Mouse (Mus musculus): ENCODE results near the gene Cacna1b. TPM values are rescaled to one million over a fixed set of nuclear protein-coding genes. Genes with fewer than 3 reads are reported as not detected.

Gene Cacna1b
- polyA plus RNA-seq, 2 experiments: 0.03 TPM; not detected in 1

DNA sequence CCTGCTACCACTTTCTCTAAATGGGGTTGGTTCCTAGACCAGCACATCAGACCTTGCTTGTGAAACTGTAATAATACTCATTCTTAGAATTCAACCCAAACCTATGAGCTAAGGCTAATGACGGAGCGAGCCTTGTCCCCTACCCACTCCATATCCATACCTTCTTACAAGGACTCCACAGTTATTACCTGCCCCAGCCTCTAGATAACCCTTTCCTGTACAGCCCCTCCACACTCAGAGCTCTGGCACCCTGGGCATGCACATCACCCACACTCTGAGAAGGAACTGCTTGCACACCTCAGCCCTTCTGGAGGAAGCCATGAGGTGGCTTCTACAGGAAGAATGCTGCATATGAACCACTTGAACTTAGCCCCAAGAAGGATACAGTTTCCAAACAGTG is 72.6 kb downstream of the Cacna1b start:
- 73% methylated on average over 2 of the region's 2 CpGs for WGBS (ENCODE audit: insufficient replicate concordance)
- Histone ChIP-seq H3K4me2 (ENCODE audit: low read depth) (no peak overlapping the region), H3K9me3 (ENCODE audit: control insufficient read depth, low read length) (no peaks in the 10 kb centered on the region), H3K4me1 (replicated peaks; ENCODE audit: control insufficient read depth in 2 of 2, insufficient read depth in 2 of 2, low read length in 1 of 2) (no peaks in the 10 kb centered on the region), H3K4me3 (ENCODE audit: insufficient read depth in 1 of 2, low read depth in 2 of 2, low read length in 2 of 2) (no peak overlapping the region), H3K27ac (no peak overlapping the region), H3K27me3 (ENCODE audit: control insufficient read depth, insufficient read depth, low read length) (no peaks in the 10 kb centered on the region), H3K36me3 (replicated peaks; ENCODE audit: control insufficient read depth, insufficient read depth, low read depth) (no peaks in the 10 kb centered on the region), H3K9ac (replicated peaks) (no peak overlapping the region)
- no peak for ATAC-seq (ENCODE audit: insufficient read depth)
- no peak for DNase-seq (ENCODE audit: low read depth in 3 of 3, low spot score in 3 of 3)
- TF ChIP-seq EP300 (IDR thresholded peaks at IDR 0.05; ENCODE audit: low read depth) (no peak), CTCF (IDR thresholded peaks at IDR 0.05; ENCODE audit: low read depth) (no peak)

DNA sequence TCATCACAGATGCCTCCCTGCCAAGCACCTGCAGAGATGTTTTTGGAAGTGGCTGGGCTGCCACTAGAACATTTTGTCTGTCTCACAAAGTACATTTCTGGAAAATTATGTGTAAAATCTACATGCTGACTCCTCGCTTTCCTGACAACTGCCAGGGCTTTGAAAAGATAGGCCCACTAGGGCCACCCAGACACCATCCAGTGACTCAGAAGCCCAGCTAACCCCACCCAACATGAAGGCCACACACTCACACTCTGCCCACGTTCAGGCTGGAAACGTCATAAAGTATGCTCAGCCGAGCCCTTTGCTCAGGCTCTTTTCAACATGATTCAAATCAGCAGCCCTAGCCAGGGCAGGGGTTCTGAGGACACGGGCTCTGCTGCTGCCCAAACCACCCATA is 77.6 kb downstream of the Cacna1b start:
- no peak for DNase-seq (ENCODE audit: low read depth in 3 of 3, low spot score in 3 of 3)
- H3K4me3 ChIP-seq (ENCODE audit: insufficient read depth in 1 of 2, low read depth in 2 of 2, low read length in 2 of 2): no peak overlapping the region
- H3K4me2 ChIP-seq (ENCODE audit: low read depth): no peak overlapping the region
- TF ChIP-seq EP300 (IDR thresholded peaks at IDR 0.05; ENCODE audit: low read depth) (no peak), CTCF (IDR thresholded peaks at IDR 0.05; ENCODE audit: low read depth) (no peak)
- no peak for ATAC-seq (ENCODE audit: insufficient read depth)
- no peak overlapping the region for H3K27ac ChIP-seq
- no peaks in the 10 kb centered on the region for H3K27me3 ChIP-seq (ENCODE audit: control insufficient read depth, insufficient read depth, low read length)
- no peak overlapping the region for H3K9ac ChIP-seq (replicated peaks)
- H3K36me3 ChIP-seq (replicated peaks; ENCODE audit: control insufficient read depth, insufficient read depth, low read depth): no peaks in the 10 kb centered on the region
- H3K4me1 ChIP-seq (replicated peaks; ENCODE audit: control insufficient read depth in 2 of 2, insufficient read depth in 2 of 2, low read length in 1 of 2): no peaks in the 10 kb centered on the region
- no peaks in the 10 kb centered on the region for H3K9me3 ChIP-seq (ENCODE audit: control insufficient read depth, low read length)
- 51% methylated on average over 5 of the region's 5 CpGs for WGBS (ENCODE audit: insufficient replicate concordance)

DNA sequence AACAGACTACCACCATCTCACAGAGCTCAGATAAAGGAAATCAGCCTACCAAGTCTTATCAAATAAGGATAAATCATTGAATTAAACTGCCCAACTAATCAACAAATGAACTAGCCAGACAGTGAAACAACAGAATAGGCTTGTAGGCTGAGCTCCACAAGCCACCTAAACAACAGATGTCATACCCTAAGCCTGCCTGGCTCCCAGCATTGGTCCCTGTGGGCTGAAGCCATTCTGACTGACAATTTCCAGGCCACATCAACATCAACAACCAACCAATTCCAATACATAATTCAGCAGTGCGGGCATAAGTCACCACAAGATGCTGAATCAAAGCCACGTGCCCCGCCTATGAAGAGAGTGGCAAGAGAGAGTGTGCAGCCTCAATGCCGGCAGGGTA is 78.2 kb downstream of the Cacna1b start:
- no peak for DNase-seq (ENCODE audit: low read depth in 3 of 3, low spot score in 3 of 3)
- Histone ChIP-seq H3K4me1 (replicated peaks; ENCODE audit: control insufficient read depth in 2 of 2, insufficient read depth in 2 of 2, low read length in 1 of 2) (no peaks in the 10 kb centered on the region), H3K36me3 (replicated peaks; ENCODE audit: control insufficient read depth, insufficient read depth, low read depth) (no peaks in the 10 kb centered on the region)

DNA sequence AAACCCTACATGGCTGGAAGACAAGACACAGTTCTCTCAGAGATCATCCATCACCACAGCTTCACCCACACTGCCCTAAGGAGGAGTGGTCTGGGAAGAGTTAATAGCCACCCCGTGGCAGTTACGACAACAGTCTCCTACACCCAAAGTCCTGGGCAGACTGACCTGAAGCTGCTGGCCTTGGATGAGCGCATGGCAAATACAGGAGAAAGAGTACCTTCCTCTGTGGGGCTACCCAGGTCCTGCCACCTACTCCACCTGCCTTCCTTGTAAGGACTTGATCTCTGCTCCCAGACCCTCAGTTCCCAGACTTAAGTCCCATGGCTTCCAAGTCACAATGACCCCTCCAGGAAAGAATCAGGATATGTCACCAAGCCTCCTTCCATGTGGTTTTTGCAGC is 79.7 kb downstream of the Cacna1b start:
- H3K4me3 ChIP-seq (ENCODE audit: insufficient read depth in 1 of 2, low read depth in 2 of 2, low read length in 2 of 2): no peak overlapping the region
- H3K27me3 ChIP-seq (ENCODE audit: control insufficient read depth, insufficient read depth, low read length): no peaks in the 10 kb centered on the region; the same call in 1 of the 2 replicates
- H3K4me2 ChIP-seq (ENCODE audit: low read depth): no peak overlapping the region
- no peaks in the 10 kb centered on the region for H3K4me1 ChIP-seq (replicated peaks; ENCODE audit: control insufficient read depth in 2 of 2, insufficient read depth in 2 of 2, low read length in 1 of 2)
- no peak overlapping the region for H3K9ac ChIP-seq (replicated peaks)
- TF ChIP-seq EP300 (IDR thresholded peaks at IDR 0.05; ENCODE audit: low read depth) (no peak), CTCF (IDR thresholded peaks at IDR 0.05; ENCODE audit: low read depth) (no peak)
- DNase-seq (ENCODE audit: low read depth in 3 of 3, low spot score in 3 of 3) (no peak), ATAC-seq (ENCODE audit: insufficient read depth) (no peak)
- no peaks in the 10 kb centered on the region for H3K9me3 ChIP-seq (ENCODE audit: control insufficient read depth, low read length)
- H3K27ac ChIP-seq: no peak overlapping the region
- WGBS (ENCODE audit: insufficient replicate concordance): 68% methylated on average over 3 of the region's 3 CpGs
- no peaks in the 10 kb centered on the region for H3K36me3 ChIP-seq (replicated peaks; ENCODE audit: control insufficient read depth, insufficient read depth, low read depth)

More for the DNA sequence above, 78.2 kb downstream of the Cacna1b start:
- TF ChIP-seq EP300 (IDR thresholded peaks at IDR 0.05; ENCODE audit: low read depth) (no peak), CTCF (IDR thresholded peaks at IDR 0.05; ENCODE audit: low read depth) (no peak)
- no peak overlapping the region for H3K27ac ChIP-seq
- H3K4me3 ChIP-seq (ENCODE audit: insufficient read depth in 1 of 2, low read depth in 2 of 2, low read length in 2 of 2): no peak overlapping the region
- WGBS (ENCODE audit: insufficient replicate concordance): 72% methylated on average over 4 of the region's 4 CpGs
- no peaks in the 10 kb centered on the region for H3K9me3 ChIP-seq (ENCODE audit: control insufficient read depth, low read length)
- no peak overlapping the region for H3K4me2 ChIP-seq (ENCODE audit: low read depth)
- ATAC-seq (ENCODE audit: insufficient read depth): no peak
- H3K27me3 ChIP-seq (ENCODE audit: control insufficient read depth, insufficient read depth, low read length): no peaks in the 10 kb centered on the region
- no peak overlapping the region for H3K9ac ChIP-seq (replicated peaks)

DNA sequence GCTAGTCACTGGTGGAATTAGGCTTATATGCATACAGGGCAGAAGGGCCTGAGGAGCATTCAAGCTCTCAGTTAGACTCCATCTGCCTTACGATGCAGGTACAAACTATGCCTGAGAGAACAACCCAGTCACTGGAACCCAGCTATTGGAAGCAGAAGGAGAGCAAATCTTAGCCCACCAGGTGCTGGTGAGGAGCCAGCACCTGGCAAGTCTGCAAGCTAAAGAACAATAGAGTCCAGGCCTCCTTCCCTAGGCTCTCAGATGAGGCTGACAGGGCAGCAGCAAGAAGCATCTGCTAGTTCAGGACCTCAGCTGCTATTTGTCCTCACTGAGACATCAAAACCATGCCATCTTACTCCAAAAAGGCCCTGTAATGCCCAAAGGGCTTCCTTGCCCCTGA is 82.2 kb downstream of the Cacna1b start:
- Histone ChIP-seq H3K27me3 (ENCODE audit: control insufficient read depth, insufficient read depth, low read length) (no peaks in the 10 kb centered on the region; the same call in 1 of the 2 replicates), H3K27ac (no peak overlapping the region), H3K4me2 (ENCODE audit: low read depth) (no peak overlapping the region), H3K4me1 (replicated peaks; ENCODE audit: control insufficient read depth in 2 of 2, insufficient read depth in 2 of 2, low read length in 1 of 2) (no peaks in the 10 kb centered on the region), H3K36me3 (replicated peaks; ENCODE audit: control insufficient read depth, insufficient read depth, low read depth) (no peaks in the 10 kb centered on the region), H3K4me3 (ENCODE audit: insufficient read depth in 1 of 2, low read depth in 2 of 2, low read length in 2 of 2) (no peak overlapping the region), H3K9me3 (ENCODE audit: control insufficient read depth, low read length) (no peaks in the 10 kb centered on the region), H3K9ac (replicated peaks) (no peak overlapping the region)
- ATAC-seq (ENCODE audit: insufficient read depth) (no peak), DNase-seq (ENCODE audit: low read depth in 3 of 3, low spot score in 3 of 3) (no peak)
- TF ChIP-seq CTCF (IDR thresholded peaks at IDR 0.05; ENCODE audit: low read depth): no peak
- TF ChIP-seq EP300 (IDR thresholded peaks at IDR 0.05; ENCODE audit: low read depth): no peak
- WGBS (ENCODE audit: insufficient replicate concordance): 77% methylated on average over 1 of the region's 1 CpGs
